Mouse (Mus musculus) gastrocnemius, adult 18-20 months (tissue): ENCODE measurements at regions not wholly inside any gene's neighbourhood (a gene's known extent, or its start where the extent isn't known, plus 50 kb on each side); places are given as distances from the start of the nearest gene placed in this dataset.
"Not testable (repeated sequence)": the region's sequence is repeated elsewhere in the genome, so short reads cannot be mapped to it uniquely, and the experiment has no call there.

Experiments used
- DNase-seq: peaks from one replicate; pipeline ENCODE4 v3.0.0; 2021; ENCODE audit warnings: low spot score

DNA sequence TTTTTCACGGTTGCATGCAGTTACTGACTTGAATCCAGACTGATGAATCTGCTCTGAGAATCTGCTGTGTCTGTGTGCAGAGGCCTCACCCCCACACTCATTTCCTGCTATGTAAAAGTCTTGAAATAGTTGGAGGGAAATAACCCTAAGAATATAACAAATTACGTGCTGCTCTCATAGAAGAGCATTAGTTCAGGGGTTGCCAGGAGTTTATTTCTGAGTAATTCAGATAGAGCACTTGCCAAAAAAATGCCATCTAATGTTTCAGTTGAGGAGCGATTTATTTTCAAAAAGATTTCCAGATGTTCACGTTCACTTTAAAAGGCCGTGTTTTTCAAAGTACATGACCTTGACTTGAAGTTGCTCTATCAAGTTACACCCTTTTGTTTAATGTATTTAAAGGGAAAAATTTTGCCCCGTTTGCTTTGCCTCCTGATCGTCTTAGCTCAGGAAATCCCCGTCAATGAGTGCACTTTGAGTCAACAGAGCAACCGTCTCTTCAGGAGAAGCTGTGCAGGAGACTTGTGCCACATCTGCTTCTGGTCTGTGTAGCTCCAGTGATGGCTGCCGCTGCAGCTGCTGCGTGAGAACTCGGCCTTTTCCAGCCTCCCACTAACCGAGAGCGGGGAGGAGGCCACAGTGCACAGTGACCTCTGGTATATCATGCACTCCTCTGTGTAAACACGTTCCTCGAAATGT lies 50.9 kb upstream of the Sec61g start:
- DNase-seq, result no peak

DNA sequence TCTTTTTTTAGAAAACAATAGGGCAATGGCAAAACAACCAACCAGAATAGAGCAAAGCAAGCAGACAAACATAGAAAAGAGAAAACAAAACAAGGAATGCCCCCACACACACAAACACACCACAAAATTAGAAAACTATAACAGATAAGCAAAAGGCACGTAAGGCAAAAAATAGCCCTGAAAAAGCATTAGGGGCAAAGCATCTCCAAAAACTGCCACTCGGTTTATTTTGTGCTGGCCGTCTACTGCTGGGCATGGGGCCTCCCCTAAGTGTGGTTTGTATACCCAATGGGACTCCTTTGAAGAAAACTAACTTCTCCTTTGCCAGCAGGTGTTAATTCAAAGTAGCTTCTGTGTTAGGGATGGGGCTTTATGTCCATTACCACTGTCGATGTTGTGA lies 53.4 kb upstream of the Sec61g start:
- DNase-seq, result no peak

DNA sequence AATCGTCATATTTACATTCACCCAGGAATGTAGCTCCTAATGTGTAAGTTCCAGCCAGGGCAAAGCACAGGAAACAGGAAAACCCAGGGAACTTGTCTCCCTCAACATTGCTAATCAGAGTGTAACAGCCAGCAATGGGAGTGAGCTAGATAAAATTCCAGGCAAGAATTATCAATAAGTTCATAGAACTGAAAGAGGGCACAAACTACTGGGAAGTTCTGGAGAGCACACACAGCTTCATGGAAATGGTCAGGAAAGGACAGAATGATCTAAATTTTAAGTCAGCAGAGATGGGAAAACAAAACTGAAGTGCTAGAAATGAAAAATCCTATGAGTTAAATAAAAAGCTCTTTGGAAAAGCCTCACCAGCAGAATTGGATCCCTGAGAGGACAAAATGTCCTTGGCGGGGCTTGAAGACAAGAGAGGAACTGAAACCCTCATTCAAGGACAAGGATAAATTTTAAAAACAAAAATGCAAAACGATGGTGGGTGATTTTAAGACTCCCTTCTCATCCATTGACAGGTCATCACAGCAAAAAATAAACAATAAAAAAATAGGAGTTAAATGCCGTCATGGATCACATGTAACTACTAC lies 80.9 kb upstream of the Sec61g start:
- peak; percentile 69 for DNase-seq

DNA sequence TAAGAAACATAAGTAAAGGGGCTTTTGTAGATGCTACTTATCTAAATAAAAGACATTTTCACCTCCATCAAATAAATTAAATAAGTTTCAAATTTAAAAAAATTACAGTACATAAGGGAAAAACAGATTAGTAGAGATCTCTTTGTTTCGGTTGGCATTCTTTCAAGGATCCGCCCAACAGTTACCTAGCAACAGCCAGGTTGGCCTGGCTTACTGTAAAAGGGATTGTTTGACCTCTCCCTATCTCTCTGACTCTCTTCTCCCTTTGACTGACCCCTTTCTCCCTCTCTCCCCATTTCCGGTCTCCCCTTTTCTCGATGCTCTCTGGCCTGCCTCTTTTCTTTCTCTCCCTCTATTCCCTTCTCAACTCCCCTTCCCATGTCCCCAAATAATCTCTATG lies 82.3 kb upstream of the Sec61g start:
- DNase-seq, result no peak

DNA sequence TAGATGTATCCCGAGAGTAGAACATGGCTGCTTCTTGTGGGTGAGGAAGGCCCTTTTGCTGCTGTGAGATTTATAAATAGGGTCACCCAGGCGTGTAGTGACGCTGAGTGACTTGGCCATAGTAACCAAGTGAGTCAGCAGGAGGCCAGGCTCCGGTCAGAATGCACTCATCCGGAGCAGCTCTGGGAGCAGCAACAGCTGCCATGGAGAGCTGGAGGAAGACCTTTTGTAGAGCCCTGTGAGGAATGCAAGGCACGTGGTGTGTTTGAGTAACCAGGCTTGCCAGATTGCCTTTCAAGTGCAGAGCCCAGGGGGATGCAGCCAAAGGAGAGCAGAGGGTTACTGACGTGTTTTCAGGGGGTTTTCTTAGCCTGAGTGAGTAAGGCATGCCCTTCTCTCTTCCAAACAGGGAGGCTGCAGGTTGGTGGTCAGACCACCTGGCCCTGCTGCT lies 83.2 kb upstream of the Sec61g start:
- DNase-seq, result peak; percentile 90

DNA sequence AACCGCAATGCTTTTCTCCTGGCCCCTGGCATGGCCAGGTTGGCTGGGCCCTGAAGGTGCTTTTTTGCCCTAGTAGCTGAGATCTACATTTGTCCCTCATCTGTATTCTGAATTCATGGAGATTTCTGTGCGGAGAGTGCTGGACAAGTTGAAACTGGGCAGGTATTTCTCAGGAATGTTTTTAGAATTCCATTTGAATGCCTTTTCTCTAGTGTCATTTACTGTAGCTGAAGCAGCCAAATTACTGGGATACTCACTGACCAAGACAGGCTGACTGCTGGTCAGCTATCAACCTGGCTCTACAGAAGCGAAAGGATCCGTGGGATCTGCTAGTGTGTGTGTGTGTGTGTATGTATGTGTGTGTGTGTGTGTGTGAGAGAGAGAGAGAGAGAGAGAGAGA lies 83.7 kb upstream of the Sec61g start:
- no peak for DNase-seq

DNA sequence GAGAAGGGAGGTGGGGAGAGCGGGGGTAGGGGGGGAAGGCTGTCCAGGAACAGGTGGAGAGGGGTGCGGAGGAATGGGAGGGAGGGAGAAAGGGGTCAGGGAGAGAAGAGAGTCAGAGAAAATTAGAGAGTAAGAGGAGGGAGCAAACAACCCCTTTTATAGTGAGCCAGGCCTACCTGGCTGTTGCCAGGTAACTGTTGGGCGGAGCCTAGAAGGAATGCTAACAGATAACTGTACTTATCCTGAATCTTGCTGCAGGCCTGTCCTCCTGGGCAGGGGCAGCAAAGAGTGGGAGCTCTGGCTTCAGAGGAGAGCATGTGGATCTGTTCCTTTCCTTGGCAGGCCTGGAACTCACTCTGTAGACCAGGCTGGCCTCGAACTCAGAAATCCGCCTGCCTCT lies 84.5 kb upstream of the Sec61g start:
- DNase-seq, result no peak

DNA sequence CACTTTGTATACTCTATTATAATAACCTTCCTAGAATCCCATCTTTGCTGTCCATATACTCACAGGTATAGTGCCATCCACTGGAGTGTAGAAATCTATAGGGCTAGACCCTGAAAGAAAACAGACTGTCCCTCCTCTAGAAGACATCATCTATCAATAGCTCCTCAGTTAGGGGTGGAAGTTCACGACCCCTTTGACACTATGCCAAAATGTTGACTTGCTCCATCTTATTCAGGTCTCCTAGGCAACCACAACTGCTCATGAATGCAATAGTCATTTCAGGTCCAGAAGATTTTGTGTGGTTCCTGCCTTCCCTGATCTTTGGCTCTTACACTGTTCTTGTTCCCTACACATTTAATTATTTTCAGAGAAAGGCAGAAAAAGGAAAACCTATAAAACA lies 86.5 kb upstream of the Sec61g start:
- DNase-seq, result no peak

DNA sequence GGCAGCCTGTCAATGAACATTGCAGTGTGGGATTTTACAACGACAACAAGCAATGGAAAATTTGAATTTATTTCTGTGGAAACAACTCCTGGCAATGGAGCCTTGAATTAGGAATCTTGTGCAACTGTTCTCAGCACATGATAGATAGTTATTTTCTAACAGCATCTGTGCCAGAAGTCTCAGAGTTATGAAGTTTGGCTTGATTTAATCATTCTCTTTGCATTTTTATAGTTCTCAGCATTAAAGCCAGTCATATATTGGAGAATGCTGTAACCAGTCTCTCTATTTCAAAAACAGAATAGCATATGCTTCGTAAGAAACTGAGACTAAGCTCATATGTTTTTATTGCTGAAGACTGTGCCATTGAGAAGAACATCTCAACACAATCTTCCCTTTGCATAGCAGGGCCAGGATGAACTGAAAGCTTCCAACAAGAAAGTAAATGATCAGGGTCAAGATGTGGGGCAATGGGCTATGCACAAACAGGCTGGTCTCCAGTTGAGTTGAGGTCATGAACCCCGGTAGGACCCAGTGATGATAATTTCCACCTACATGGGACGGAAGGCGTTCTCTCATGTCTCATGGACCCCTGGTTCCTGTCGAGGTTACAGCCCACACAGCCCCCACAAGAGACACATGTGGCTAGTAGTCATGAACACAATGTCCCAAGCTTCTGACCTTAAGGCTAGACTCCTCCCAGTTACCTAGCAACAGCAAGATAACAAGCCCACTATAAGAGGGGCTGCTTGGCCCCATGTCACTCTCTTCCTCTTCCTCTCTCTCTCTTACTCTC lies 89.0 kb upstream of the Sec61g start:
- peak; percentile 35 for DNase-seq

DNA sequence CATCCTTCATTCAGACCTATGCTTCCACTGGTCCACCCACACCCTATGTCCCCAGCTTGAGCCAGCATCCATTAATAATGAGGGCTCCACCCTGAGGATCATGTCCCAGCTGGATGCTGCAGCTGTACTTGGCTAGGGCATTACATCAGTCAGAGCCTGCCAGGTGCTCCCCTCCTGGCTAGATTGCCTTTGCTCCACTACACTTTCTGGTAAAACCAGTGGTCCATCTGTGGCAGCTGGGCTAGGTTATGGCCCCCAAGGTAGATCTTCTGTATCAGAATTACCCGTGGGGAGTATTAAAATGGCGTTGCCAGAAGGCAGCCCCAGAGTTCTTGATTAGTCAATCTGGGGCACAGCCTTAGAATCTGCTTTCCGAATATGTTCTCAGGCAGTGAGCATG lies 94.7 kb upstream of the Sec61g start:
- DNase-seq, result peak; percentile 78

DNA sequence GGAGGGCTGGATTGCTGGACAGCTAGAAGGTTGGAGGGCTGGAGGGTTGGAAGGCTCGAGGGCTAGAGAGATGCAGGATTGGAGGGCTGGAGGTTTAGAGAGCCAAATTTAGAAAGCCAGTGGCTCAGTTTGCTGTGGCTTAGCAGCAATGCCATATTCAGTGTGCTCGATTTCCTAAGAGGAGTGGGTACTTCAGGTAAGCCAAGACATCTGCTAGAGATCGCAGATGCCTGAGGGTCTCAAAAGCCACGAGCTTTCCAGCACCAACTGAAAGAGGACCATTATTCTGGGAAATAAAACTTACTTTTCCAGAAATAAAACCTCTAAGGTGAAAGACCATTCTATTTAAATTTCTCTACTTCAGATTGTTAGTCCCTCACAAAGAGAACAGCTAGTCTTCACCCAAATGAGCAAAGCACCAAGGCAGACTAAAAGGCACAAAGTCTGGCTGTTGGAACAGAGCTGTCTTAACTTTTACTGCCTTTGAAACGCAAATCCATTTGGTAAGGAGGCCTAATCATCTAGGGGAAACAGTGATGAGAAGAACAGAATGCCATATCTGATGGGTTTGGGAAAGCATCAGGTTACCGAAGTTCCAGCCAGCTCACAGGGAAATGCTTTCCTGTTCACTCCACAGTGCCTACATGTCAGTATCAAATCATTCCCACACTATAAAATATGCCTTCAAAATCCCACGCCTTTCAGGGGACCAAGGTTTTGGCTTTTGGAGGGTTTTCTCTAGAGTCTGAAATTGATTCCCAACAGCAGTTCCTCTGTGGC lies 98.3 kb upstream of the Sec61g start:
- no peak for DNase-seq

DNA sequence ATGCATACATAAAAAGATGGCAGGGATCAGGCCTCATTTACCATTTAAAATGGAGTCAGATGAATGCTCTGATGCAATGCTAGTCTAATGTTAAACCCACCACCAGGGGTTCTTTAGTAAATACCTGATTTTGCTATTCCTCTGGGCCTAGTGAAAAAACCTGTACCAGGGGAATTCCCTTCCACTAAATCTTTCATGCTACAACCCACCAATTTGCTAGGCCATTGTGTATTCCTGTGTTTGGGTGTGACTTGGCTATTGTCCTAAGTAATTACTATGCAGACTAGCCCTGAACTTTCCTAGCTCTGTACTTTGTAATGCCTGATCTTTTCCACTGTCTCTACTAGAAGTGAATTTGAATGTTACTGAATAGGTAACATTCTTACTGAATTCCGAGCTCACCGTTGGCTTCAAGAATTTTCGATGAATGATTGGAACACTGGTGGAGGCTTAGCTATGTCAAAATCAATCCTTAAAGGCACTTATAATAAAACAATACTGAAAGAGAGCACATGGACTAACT lies 99.7 kb upstream of the Sec61g start:
- not testable (repeated sequence) for DNase-seq

DNA sequence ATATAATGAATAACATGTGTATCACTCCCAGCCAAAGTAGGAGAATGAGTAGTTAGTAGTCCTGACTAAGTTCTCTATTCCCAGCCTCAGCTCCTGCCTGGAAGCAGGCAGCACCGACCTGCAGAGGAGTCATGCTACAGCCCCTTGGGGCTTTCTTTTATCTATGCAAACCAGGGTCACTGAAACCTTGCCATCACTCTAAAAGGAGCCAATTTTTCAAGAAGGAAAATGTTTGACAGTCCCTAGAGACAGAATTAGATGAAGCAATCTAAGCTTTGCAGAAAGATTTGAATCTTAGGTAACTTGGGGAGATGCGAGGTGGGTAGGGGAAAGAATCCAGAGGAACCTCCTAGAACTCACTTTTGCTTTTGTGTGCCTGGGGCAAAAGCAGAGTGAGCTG lies 103.5 kb upstream of the Sec61g start:
- no peak for DNase-seq

DNA sequence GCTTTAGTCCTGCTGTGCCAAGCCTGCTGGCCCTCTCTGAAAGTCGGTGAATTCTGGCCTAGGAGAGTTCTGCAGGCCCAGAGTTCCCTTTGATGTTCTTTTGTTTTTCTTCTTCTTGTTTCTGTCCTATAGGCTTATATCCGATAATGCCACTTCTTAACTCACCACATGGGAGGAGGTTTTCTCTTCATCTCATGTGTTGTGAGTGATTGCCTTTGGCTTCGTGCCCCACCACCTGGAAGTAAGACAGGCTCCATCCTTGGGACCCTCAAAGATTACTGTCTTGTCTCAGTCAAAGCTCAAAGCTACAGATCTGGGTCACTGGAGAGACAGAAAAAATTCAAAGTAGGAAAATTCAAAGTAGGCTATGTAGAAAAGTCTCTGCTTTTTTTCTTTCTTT lies 104.2 kb upstream of the Sec61g start:
- DNase-seq, result no peak

DNA sequence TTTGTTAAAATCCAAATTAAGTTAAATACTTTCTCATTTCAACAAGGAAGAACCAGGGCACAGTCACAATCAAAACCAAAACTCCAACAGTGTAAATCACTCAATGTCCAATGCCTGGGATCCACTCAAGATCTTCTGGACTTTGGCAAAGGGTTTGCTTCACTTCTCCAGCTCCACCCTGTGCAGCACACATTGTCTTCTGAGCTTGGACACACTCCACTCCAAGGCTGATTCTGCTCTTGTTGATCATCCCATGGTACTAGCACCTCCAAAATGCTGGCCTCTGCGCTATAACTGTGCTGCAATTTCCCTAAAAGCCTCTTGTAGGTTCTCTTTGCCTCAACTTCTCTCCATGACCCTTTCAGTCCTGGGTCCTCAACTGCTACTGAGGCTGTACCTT lies 111.5 kb upstream of the Sec61g start:
- DNase-seq, result peak; percentile 46

DNA sequence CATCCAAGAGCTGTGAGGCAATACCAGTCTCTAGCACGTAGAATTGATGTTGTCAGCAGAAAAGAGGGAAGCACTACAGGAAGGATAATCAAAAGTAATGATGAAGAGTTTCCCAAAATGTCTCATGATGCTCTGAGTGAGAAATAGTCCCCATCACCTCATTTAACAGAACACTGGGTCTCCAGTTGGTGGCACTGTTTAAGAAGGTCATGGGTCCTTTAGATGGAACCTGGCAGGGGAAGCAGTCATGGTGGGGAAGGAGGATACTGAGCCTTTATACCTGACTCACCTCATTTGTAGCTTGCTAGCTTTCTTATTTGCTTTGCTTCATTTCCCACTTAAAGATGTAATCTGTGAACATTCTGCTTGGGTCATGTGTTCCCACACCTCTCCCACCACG lies 115.4 kb upstream of the Sec61g start:
- DNase-seq, result no peak

DNA sequence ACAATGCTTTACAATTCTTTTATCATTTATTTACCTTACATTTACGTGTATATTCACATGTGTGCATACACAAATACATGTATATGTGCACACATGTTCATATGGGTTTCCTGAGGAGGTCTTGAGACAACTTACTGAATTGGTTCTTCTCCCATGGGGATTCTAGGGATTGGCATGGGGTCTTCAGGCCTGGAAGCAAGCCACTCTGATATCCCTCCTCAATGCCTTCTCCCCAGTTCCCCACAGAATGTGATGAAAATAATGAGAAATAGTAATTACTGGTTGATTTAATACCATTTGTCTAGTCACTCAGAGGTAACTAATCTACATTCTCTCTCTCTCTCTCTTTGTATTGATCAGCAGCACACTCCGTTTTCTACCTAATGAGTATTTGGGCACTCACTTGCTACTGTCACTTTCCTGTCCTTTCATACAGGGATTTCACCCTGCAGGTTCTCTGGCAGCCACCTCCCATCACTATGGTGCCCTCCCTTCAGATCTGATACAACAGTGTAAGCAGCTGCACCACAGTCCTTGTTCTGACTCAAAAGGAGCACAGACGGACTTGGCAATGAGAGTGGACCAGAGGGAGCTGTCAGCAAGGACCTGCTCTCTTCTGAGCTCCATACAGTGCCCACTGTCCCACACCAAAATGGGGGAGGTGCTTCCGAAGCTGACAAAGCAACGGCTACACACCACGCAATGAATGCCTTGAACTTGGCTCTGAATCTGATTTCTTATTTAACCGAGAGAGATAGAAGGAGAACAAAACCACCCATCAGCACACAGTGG lies 119.2 kb upstream of the Sec61g start:
- no peak for DNase-seq

DNA sequence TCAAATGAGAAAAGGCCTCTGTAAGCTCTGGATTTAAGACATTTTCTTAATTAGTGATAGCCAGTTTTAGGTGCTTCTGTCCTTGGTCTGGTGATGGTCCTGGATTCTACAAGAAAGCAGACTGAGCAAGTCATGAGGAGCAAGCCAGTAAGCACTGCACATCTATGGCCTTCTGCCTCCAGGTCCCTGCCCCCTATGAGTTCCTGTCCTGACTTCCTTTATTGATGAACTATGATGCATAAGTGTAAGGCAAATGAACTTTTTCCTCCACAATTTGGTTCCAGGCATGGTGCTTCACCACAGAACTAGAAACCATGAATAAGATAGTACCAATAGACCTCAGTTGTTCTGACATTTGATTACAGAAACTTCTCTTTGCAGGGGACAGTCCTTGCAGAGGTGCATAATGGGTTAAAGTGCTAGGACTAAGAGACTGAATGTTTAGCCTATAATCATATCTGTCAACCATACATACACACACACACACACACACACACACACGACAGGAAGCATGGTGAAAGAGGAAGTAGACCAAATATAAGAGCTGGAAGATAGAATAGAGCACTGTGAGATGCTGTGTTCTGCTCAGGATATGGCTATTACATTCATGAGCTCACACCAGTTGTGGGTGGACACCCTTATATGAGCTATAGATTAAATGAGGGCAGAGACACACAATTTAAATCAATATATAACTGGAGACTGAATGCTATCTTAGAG lies 121.3 kb upstream of the Sec61g start:
- DNase-seq, result no peak

DNA sequence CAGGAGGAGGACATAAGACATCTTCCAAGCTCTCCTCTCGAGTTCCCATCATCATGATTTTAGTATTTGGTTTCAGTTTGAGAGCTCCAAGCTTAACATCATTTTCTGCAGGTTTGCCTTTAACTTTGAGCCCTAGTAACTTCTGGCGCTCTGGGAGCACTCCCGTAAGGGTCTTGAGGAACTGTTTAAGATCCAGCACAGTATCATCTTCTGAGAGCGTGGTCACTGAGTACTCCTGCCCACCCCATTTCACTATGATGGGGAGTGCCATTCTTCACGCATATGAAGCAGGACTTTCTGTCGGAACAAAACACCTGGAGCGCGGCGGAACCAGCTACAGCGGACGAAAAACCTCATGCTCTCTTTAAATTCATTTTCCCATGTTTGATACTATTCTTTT lies 116.2 kb upstream of the Egfr start:
- not testable (repeated sequence) for DNase-seq

DNA sequence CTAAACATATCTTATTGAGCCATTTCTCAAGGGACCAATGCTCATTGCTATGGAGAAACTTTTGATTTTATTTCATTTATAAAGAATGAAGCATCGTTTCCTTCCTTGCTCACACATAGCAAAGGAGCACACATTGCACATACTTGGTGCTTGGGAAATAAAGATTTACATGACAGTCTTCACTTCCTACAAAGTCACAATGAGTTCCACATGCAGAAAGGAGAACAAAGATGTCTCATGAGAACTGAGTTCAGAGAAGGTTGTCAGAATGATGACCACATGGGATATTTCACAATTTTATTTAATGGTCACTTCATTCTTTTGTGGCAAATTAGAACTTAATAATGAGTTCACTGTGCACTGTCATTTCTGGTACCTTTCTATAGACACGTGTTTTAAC lies 114.3 kb upstream of the Egfr start:
- no peak for DNase-seq
